Mouse (Mus musculus) C3H10T1/2 (cell line): Measurements from ENCODE around the gene Zwilch. TPM values are rescaled to one million over a fixed set of nuclear protein-coding genes. Genes with fewer than 3 reads are reported as not detected.

Experiments
- polyA plus RNA-seq, 2 experiments: library from polyadenylated mRNA; unstranded; fragments of >200 nt; fragmentation: generic; extraction: Trizol; gene quantifications; one replicate each; pipeline ENCODE4 v1.2.1; 2012; ENCODE audit warnings: missing spikeins in 2 of 2

The Zwilch gene
- 10 to 100 TPM in 1 of 2 experiments, 1 to 10 TPM in 1; 2.0 to 13.5 TPM for polyA plus RNA-seq

DNA sequence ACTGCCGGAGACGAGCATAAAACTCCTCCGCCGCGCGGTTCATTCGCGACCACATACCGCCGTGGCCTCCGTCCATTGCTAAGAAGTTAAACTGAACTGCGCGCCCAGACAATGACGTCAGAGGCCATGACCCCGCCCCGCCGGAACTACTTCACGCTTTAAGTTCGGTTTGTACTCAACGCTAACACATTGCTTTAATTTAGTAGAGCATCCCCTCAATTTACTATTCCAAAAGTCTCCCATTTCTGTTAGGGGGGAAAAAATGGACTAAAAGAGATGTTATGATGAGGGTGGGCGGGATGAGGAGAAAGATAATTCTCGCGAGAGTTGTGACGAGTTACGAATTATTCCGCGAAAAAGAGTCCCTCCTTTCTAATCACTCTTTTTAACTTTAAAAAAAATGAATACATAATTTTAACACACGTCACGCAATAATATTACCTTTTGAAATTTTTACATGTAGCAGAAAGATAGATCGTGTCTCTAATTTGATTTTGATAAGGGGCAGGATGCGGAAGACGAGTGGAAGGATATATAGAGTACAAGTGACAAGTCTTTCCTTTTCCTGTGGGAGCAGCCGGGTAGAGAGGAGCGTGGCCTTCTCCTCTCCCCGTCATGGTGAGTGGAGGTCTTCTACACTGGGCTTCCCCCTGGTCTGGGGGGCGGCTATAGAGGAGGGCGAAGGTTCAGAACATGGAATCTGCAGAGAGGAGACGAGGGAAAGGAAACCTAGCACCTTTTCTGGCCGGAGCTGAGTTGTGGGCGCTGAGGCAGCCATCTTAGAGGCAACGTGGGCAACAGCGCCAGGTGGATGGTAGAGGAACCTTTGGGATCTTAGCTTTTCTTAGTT, at the start of gene Zwilch, which contains the start of gene Rpl4:
TSS of gene Zwilch (minus strand) at position 289 of the 850 bp plus-strand sequence.
TSS of gene Rpl4 (plus strand) at position 560 of the 850 bp plus-strand sequence.

DNA sequence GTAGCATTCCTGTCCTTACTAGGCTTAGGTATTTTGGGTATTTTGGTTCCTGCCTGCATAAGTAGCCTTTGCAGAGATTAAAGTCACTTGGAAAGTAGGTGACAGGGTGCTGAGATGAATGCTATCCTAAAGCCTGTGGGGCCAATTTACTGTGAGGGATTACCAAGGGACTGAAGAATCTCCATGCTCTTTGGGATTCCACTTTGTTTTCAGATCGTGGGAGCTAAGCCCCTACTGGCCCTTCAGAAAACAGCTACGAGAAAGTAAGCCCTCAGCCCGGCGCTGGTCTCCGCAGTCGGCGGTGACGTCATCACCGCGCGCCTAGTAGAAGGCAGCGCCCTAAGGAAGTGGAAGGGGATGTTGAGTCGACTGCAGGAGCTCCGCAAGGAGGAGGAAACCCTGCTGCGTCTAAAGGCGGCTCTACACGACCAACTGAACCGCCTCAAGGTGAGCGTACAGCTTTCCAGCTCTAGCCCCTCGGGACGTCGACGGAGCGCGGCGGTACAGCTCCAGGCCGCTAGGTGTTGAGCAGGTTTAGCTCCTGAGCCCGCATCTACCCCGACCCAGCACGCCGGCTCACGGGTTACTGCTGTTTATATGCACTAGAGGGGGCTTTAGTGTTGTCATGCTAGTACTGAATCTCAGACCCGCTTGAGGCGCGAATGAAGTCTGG, 6.2 kb upstream of the Zwilch start, which contains the start of gene Snapc5:
TSS of gene Snapc5 (plus strand) at position 301 of the 673 bp plus-strand sequence.

DNA sequence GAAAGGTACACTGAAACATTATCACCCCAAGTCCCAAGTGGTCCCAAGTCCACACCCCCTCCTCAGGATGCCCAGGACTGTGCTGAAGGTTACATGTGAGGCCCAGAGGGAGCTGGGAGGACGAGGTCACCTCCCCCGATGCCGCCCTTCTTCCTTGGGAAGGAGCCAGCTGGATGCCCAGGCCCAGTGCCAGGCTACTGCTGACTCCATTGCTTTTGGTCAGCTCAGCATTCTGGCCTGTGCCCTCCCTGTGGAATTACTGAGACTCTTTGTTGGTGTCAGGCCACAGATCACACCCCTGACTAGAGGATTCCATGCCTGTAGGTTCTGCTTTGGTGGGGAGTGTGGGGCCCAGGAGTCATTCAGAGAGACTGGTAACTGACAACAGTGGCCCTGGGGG, 56.0 kb downstream of the Zwilch start, which contains the start of gene Lctl:
TSS of gene Lctl (plus strand) at position 272 of the 400 bp plus-strand sequence.

Other genes with a start within 250 kb of the Zwilch start
- 10 to 100 TPM in 1 of 2 experiments, 1 to 10 TPM in 1; 4.7 to 14.4 TPM for gene Smad6, start 151.0 kb downstream of the Zwilch start, polyA plus RNA-seq
- 1 to 10 TPM in 1 of 2 experiments, under 1 TPM in 1; 0.14 to 8.1 TPM for gene Lctl, start 56.0 kb downstream of the Zwilch start, polyA plus RNA-seq
- gene Rpl4, start 271 bp upstream of the Zwilch start, polyA plus RNA-seq, result 1,000 to 10,000 TPM in 1 of 2 experiments, 100 to 1,000 TPM in 1; 398 to 1,055 TPM
- gene Snapc5, start 6.2 kb upstream of the Zwilch start, polyA plus RNA-seq, result 10 to 100 TPM in 1 of 2 experiments, 1 to 10 TPM in 1; 2.5 to 25.0 TPM
- under 1 TPM; 0.04 to 0.12 TPM for gene Uchl4, start 62.1 kb upstream of the Zwilch start, polyA plus RNA-seq
- 10 to 100 TPM in 1 of 2 experiments, 1 to 10 TPM in 1; 6.1 to 24.1 TPM for gene Map2k1, start 80.5 kb upstream of the Zwilch start, polyA plus RNA-seq
- gene Tipin, start 108.5 kb upstream of the Zwilch start, polyA plus RNA-seq, result 10 to 100 TPM; 15.1 to 17.7 TPM
- gene Dis3l, start 168.2 kb upstream of the Zwilch start, polyA plus RNA-seq, result 10 to 100 TPM in 1 of 2 experiments, 1 to 10 TPM in 1; 4.3 to 13.5 TPM
- gene Megf11, start 212.5 kb upstream of the Zwilch start, polyA plus RNA-seq, result under 1 TPM; 0.02 to 0.15 TPM